Mouse (Mus musculus): ENCODE data around the gene Olfr1347. TPM values are rescaled to one million over a fixed set of nuclear protein-coding genes. Genes with fewer than 3 reads are reported as not detected.

Gene Olfr1347
- polyA plus RNA-seq, 1 experiment, result not detected

DNA sequence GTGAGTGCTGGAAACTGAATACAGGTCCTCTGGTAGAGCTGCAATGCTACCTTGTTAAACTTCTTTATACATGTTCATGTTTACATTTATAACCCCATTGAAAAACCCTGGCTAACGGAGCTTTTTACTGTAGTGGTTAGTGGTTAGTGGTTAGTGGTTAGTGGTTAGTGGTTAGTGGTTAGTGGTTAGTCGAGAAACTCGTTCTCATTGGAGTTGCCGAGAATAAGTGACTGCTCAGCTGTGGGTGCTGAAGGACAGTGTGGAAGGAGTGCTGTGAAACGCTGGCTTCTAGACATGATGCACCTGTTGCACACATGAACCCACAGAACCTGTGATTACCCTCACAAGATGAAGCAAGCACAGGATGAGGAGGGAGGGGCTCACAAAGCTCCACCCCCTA, 51.8 kb downstream of the Olfr1347 start:
- no peak for TF ChIP-seq POLR2A (IDR thresholded peaks at IDR 0.05; ENCODE audit: low read depth, low read length)
- TF ChIP-seq CTCF (IDR thresholded peaks at IDR 0.05; ENCODE audit: borderline replicate concordance, insufficient read depth, low read length), result no peak
- no peak overlapping the region for H3K4me3 ChIP-seq (ENCODE audit: insufficient read depth, low read length)
- no peak overlapping the region for H3K27ac ChIP-seq (ENCODE audit: insufficient read depth, low read length)
- H3K4me1 ChIP-seq (ENCODE audit: control insufficient read depth, insufficient read depth, low read length), result no peaks in the 10 kb centered on the region

DNA sequence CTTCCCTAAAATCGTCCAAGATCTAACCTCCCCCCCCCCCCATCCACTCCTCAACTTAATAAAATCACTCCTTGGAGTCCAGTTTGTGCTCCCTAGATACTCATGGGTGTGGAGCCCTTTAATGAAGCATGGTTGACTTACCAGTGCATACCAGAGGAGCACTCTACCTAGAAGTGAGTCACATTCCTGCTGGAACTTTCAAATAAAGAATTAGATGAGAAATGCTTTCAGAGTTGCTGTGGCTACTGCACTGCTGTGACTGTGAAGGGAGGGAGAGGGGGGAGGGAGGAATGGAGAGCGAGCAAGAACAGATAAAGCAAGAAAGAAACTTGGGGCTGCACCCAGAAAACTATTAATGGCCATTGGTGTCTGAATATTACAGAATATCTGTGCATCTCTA, 58.4 kb downstream of the Olfr1347 start:
- TF ChIP-seq CTCF (IDR thresholded peaks at IDR 0.05; ENCODE audit: borderline replicate concordance, insufficient read depth, low read length) (no peak), POLR2A (IDR thresholded peaks at IDR 0.05; ENCODE audit: low read depth, low read length) (no peak)
- Histone ChIP-seq H3K27ac (ENCODE audit: insufficient read depth, low read length) (no peak overlapping the region), H3K4me3 (ENCODE audit: insufficient read depth, low read length) (no peak overlapping the region), H3K4me1 (ENCODE audit: control insufficient read depth, insufficient read depth, low read length) (no peaks in the 10 kb centered on the region)

- Histone ChIP-seq H3K27ac (ENCODE audit: insufficient read depth, low read length) (no peak within 1 kb of the TSS), H3K4me1 (ENCODE audit: control insufficient read depth, insufficient read depth, low read length) (0 out of 2 replicates have a peak, but pooled peaks cover 2% of the 10 kb centered on the region), H3K4me3 (ENCODE audit: insufficient read depth, low read length) (no peak within 1 kb of the TSS)
- TF ChIP-seq CTCF (IDR thresholded peaks at IDR 0.05; ENCODE audit: borderline replicate concordance, insufficient read depth, low read length) (no peak), POLR2A (IDR thresholded peaks at IDR 0.05; ENCODE audit: low read depth, low read length) (no peak)
Observed at GRCm38 (mm10) chr7:6438388-6438787, 61.2 kb downstream of the Olfr1347 start, which contains the start of gene Olfr1344. Olfr1344 (plus strand) TSS chr7:6438688.

Other genes with a start within 250 kb of the Olfr1347 start
- gene Epp13, start 247.0 kb downstream of the Olfr1347 start, polyA plus RNA-seq (2011; ENCODE audit: insufficient read length, low read depth, missing spikeins), result not detected in 2 replicates
- 4.1 TPM in 2 replicates for gene Zfp667, start 213.2 kb downstream of the Olfr1347 start, polyA plus RNA-seq (2011; ENCODE audit: insufficient read length, low read depth, missing spikeins)
- 4.7 and 6.2 TPM in 2 replicates for gene Zfp583, start 168.5 kb downstream of the Olfr1347 start, polyA plus RNA-seq (2011; ENCODE audit: insufficient read length, low read depth, missing spikeins)
- gene Gm3854, start 156.0 kb downstream of the Olfr1347 start, polyA plus RNA-seq (2011; ENCODE audit: insufficient read length, low read depth, missing spikeins), result 0.82 and 1.4 TPM in 2 replicates
- 3.3 and 3.6 TPM in 2 replicates for gene Zfp78, start 136.5 kb downstream of the Olfr1347 start, polyA plus RNA-seq (2011; ENCODE audit: insufficient read length, low read depth, missing spikeins)
- gene Zfp28, start 116.5 kb downstream of the Olfr1347 start, polyA plus RNA-seq (2011; ENCODE audit: insufficient read length, low read depth, missing spikeins), result 9.3 and 10.5 TPM in 2 replicates
- not detected in 2 replicates for gene Smim17, start 101.0 kb downstream of the Olfr1347 start, polyA plus RNA-seq (2011; ENCODE audit: insufficient read length, low read depth, missing spikeins)
- gene Gm20715, start 89.5 kb downstream of the Olfr1347 start, polyA plus RNA-seq (2011; ENCODE audit: insufficient read length, low read depth, missing spikeins), result not detected in 2 replicates
- gene Olfr1344, start 61.1 kb downstream of the Olfr1347 start, polyA plus RNA-seq (2011; ENCODE audit: insufficient read length, low read depth, missing spikeins), result not detected in 2 replicates
- gene Olfr1336, start 43.6 kb downstream of the Olfr1347 start, polyA plus RNA-seq (2011; ENCODE audit: insufficient read length, low read depth, missing spikeins), result not detected in 2 replicates
- not detected in 2 replicates for gene Olfr1346, start 32.7 kb downstream of the Olfr1347 start, polyA plus RNA-seq (2011; ENCODE audit: insufficient read length, low read depth, missing spikeins)
- gene Olfr5, start 12.8 kb downstream of the Olfr1347 start, polyA plus RNA-seq (2011; ENCODE audit: insufficient read length, low read depth, missing spikeins), result not detected in 2 replicates
- gene Olfr1348, start 9.0 kb upstream of the Olfr1347 start, polyA plus RNA-seq (2011; ENCODE audit: insufficient read length, low read depth, missing spikeins), result not detected in 2 replicates
- not detected in 2 replicates for gene Olfr1349, start 23.2 kb upstream of the Olfr1347 start, polyA plus RNA-seq (2011; ENCODE audit: insufficient read length, low read depth, missing spikeins)
- gene Olfr1350, start 65.1 kb upstream of the Olfr1347 start, polyA plus RNA-seq (2011; ENCODE audit: insufficient read length, low read depth, missing spikeins), result not detected in 2 replicates
- gene Zim1, start 196.7 kb upstream of the Olfr1347 start, polyA plus RNA-seq (2011; ENCODE audit: insufficient read length, low read depth, missing spikeins), result 9.7 and 27.0 TPM in 2 replicates
- 69.0 and 168 TPM in 2 replicates for gene Peg3, start 230.7 kb upstream of the Olfr1347 start, polyA plus RNA-seq (2011; ENCODE audit: insufficient read length, low read depth, missing spikeins)
- gene Usp29, start 230.8 kb upstream of the Olfr1347 start, polyA plus RNA-seq (2011; ENCODE audit: insufficient read length, low read depth, missing spikeins), result 1.5 and 4.9 TPM in 2 replicates